Mouse (Mus musculus) C2C12 (cell line): Measurements from ENCODE around the gene Nrxn1. TPM values are rescaled to one million over a fixed set of nuclear protein-coding genes. Genes with fewer than 3 reads are reported as not detected.

Experiments
- H3K27me3 ChIP-seq: one replicate; pipeline ENCODE4 v1.6.1; 2011; ENCODE audit not compliant: control insufficient read depth, insufficient read depth, insufficient read length
- H3K36me3 ChIP-seq: one replicate; pipeline ENCODE4 v1.6.1; 2011; ENCODE audit not compliant: control insufficient read depth, insufficient read depth
- H3K4me3 ChIP-seq: one replicate; pipeline ENCODE4 v1.5.1; 2011; ENCODE audit warnings: mild to moderate bottlenecking, control low read depth; ENCODE audit not compliant: poor library complexity, insufficient read depth, severe bottlenecking
- H3K79me2 ChIP-seq: one replicate; pipeline ENCODE4 v1.6.1; 2011; ENCODE audit not compliant: control insufficient read depth, insufficient read depth
- H3K79me3 ChIP-seq: one replicate; pipeline ENCODE4 v1.6.1; 2011; ENCODE audit warnings: low read depth, control low read depth
- H3ac ChIP-seq: one replicate; pipeline ENCODE3; 2011; ENCODE audit warnings: low read depth; ENCODE audit not compliant: control insufficient read depth, insufficient read length
- CEBPB ChIP-seq: IDR thresholded peaks from one replicate; pipeline ENCODE4 v1.6.1; 2011; ENCODE audit warnings: low read depth, mild to moderate bottlenecking, control low read depth, moderate library complexity
- CTCF ChIP-seq: IDR thresholded peaks from one replicate; pipeline ENCODE4 v1.5.1; 2011; ENCODE audit not compliant: control insufficient read depth, insufficient read depth, insufficient read length
- FOSL1 ChIP-seq: IDR thresholded peaks from one replicate; pipeline ENCODE4 v1.8.0; 2011; ENCODE audit warnings: mild to moderate bottlenecking, low read length; ENCODE audit not compliant: poor library complexity, insufficient read depth, severe bottlenecking
- MAX ChIP-seq: IDR thresholded peaks from one replicate; pipeline ENCODE4 v1.6.1; 2011; ENCODE audit warnings: mild to moderate bottlenecking, control low read depth
- MYOD1 ChIP-seq: IDR thresholded peaks from one replicate; pipeline ENCODE4 v1.6.1; 2011; ENCODE audit warnings: low read depth; ENCODE audit not compliant: control insufficient read depth, insufficient read length
- MYOG ChIP-seq: IDR thresholded peaks from one replicate; pipeline ENCODE4 v1.6.1; 2011; ENCODE audit not compliant: control insufficient read depth, insufficient read length; ENCODE audit errors: extremely low read depth
- USF1 ChIP-seq: IDR thresholded peaks from one replicate; pipeline ENCODE4 v1.6.1; 2011; ENCODE audit warnings: low read depth, mild to moderate bottlenecking, control low read depth, moderate library complexity
- polyA plus RNA-seq: library from polyadenylated mRNA; unstranded; fragments of >200 nt; fragmentation: generic; extraction: Trizol; gene quantifications from one replicate; pipeline ENCODE4 v1.2.1, GENCODE M21; 2012; ENCODE audit warnings: missing spikeins

Nrxn1 gene
- polyA plus RNA-seq, 1 experiment: 0.22 TPM

GRCm38 (mm10) chr17:91090631-91091030, 2.2 kb downstream of the Nrxn1 start:
- no peaks in the 10 kb centered on the region for H3K27me3 ChIP-seq
- H3ac ChIP-seq: no peak overlapping the region
- no peaks in the 10 kb centered on the region for H3K79me3 ChIP-seq
- no peaks in the 10 kb centered on the region for H3K79me2 ChIP-seq
- no peak for TF ChIP-seq CEBPB
- no peak for TF ChIP-seq USF1
- no peak for TF ChIP-seq MYOD1
- no peak for TF ChIP-seq CTCF
- no peak for TF ChIP-seq MYOG
- TF ChIP-seq MAX: no peak
- TF ChIP-seq FOSL1: no peak
- no peak overlapping the region for H3K4me3 ChIP-seq
- no peaks in the 10 kb centered on the region for H3K36me3 ChIP-seq

GRCm38 (mm10) chr17:91088991-91089390, 3.9 kb downstream of the Nrxn1 start:
- Histone ChIP-seq H3K79me3 (no peaks in the 10 kb centered on the region), H3ac (no peak overlapping the region), H3K36me3 (no peaks in the 10 kb centered on the region), H3K79me2 (no peaks in the 10 kb centered on the region), H3K27me3 (no peaks in the 10 kb centered on the region), H3K4me3 (no peak overlapping the region)
- no peak for TF ChIP-seq MYOG
- no peak for TF ChIP-seq FOSL1
- TF ChIP-seq MYOD1: no peak
- TF ChIP-seq CTCF: no peak
- TF ChIP-seq USF1: no peak
- no peak for TF ChIP-seq MAX

- H3K79me2 ChIP-seq: no peaks in the 10 kb centered on the region
- no peaks in the 10 kb centered on the region for H3K79me3 ChIP-seq
- H3K4me3 ChIP-seq: no peak overlapping the region
- TF ChIP-seq MAX: no peak
- no peak for TF ChIP-seq CEBPB
- TF ChIP-seq FOSL1: no peak
- TF ChIP-seq MYOD1: no peak
- TF ChIP-seq USF1: no peak
- no peak for TF ChIP-seq CTCF
- no peak for TF ChIP-seq MYOG
- no peaks in the 10 kb centered on the region for H3K36me3 ChIP-seq
- H3K27me3 ChIP-seq: no peaks in the 10 kb centered on the region
- no peak overlapping the region for H3ac ChIP-seq
These were observed 4.7 kb downstream of the Nrxn1 start for GRCm38 (mm10) chr17:91088037-91088715.

GRCm38 (mm10) chr17:91086412-91086811, 6.5 kb downstream of the Nrxn1 start:
- no peak overlapping the region for H3ac ChIP-seq
- H3K4me3 ChIP-seq: no peak overlapping the region
- TF ChIP-seq MYOD1 (no peak), FOSL1 (no peak), MAX (no peak), CTCF (no peak), MYOG (no peak), USF1 (no peak), CEBPB (no peak)
- H3K27me3 ChIP-seq: no peaks in the 10 kb centered on the region
- H3K36me3 ChIP-seq: no peaks in the 10 kb centered on the region
- no peaks in the 10 kb centered on the region for H3K79me2 ChIP-seq
- no peaks in the 10 kb centered on the region for H3K79me3 ChIP-seq

- Histone ChIP-seq H3ac (no peak overlapping the region), H3K79me2 (no peaks in the 10 kb centered on the region), H3K27me3 (no peaks in the 10 kb centered on the region), H3K79me3 (no peaks in the 10 kb centered on the region), H3K36me3 (no peaks in the 10 kb centered on the region), H3K4me3 (no peak overlapping the region)
- TF ChIP-seq CTCF: no peak
- TF ChIP-seq MYOG: no peak
- TF ChIP-seq CEBPB: no peak
- no peak for TF ChIP-seq USF1
- no peak for TF ChIP-seq MAX
- TF ChIP-seq FOSL1: no peak
- TF ChIP-seq MYOD1: no peak
These were observed 7.5 kb downstream of the Nrxn1 start for GRCm38 (mm10) chr17:91085416-91085815.
